Mouse (Mus musculus) megakaryocyte progenitor cell, adult 5-6 weeks (primary cell): ENCODE data around the gene Msantd1. TPM values are rescaled to one million over a fixed set of nuclear protein-coding genes. Genes with fewer than 3 reads are reported as not detected.

Source experiments
- ATAC-seq: replicated peaks from 2 replicates; pipeline ENCODE4 v1.8.0; 2016; ENCODE audit warnings: mild to moderate bottlenecking, moderate TSS enrichment, inconsistent platforms; ENCODE audit not compliant: poor library complexity
- total RNA-seq, 2 experiments: library from RNA; stranded (forward) in 1 of 2; stranded (reverse) in 1 of 2; fragments of 157-497, 149-512 nt in 1 of 2; fragments of 200-1000 nt in 1 of 2; gene quantifications; 2 replicates each; pipeline versions ENCODE4 v1.2.3 to v1.2.4; 2015 to 2017

Msantd1 gene
- total RNA-seq, 2 experiments from 2014 or later: 0.08 to 0.44 TPM

DNA sequence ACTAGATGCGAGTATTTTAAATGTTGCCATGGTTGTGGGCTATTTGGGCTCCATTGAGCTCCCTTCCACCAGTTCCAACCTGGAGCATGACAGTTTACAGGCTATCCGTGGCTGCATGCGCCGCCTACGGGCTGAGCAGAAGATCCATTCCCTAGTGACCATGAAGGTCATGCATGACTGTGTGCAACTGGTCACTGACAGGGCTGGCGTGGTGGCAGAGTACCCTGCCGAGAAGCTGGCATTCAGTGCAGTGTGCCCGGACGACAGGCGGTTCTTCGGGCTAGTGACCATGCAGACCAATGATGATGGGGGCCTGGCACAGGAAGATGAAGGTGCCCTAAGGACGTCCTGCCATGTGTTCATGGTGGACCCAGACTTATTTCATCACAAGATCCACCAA lies 57.7 kb downstream of the Msantd1 start:
- ATAC-seq: no peak

DNA sequence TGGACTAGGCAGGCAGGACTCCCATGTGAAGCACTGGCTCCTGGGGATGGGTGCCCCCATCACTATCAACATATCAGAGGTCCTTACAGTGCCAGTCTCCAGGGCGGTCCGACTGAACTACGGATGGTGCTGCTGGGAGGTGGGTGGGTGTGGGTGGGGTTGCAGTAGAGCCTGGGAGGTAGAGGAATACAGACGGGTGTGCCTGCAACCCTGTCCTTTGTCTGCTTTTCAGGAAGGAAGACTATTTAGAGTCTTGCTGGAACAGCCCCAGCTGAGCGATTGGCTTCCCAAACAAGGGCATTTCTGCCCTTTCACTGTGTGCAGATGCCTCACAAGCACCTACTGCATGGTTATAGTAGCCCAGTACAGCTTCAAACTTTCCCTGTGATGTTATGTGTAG lies 60.6 kb downstream of the Msantd1 start:
- no peak for ATAC-seq

DNA sequence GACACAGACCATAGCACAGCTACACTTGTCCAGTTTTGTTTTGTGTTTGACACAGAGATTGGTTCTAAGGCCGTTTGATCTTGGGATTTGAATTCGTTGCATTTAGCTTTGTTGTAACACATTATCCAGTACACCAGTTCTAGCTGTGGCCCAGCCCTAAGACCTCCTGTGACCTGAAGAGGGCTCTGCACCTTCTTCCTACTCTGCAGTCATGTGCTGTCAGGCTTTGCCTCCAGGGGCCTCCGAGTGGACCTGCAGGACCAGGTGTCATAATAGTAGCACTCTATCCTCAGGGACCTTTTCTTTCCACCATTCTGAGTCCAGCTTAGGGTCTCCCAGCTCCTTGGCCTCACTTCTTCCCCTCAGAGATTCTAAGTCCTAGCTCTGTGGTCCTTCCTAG lies 64.7 kb downstream of the Msantd1 start:
- no peak for ATAC-seq

Other genes with a start within 250 kb of the Msantd1 start
- gene Nop14, start 247.9 kb upstream of the Msantd1 start, total RNA-seq (2015): 31.0 and 32.9 TPM in 2 replicates
- gene Nop14, start 247.9 kb upstream of the Msantd1 start, total RNA-seq (2017): 47.3 and 70.3 TPM in 2 replicates
- 1.1 and 1.2 TPM in 2 replicates for gene Grk4, start 247.6 kb upstream of the Msantd1 start, total RNA-seq (2015)
- 0.41 and 1.1 TPM in 2 replicates for gene Grk4, start 247.6 kb upstream of the Msantd1 start, total RNA-seq (2017)
- gene Htt, start 146.3 kb upstream of the Msantd1 start, total RNA-seq (2015): 19.0 and 27.3 TPM in 2 replicates
- 19.6 and 24.4 TPM in 2 replicates for gene Htt, start 146.3 kb upstream of the Msantd1 start, total RNA-seq (2017)
- 9.7 and 12.2 TPM in 2 replicates for gene Rgs12, start 41.4 kb downstream of the Msantd1 start, total RNA-seq (2015)
- 8.3 and 11.8 TPM in 2 replicates for gene Rgs12, start 41.4 kb downstream of the Msantd1 start, total RNA-seq (2017)
- 0.59 TPM in 1 of 2 replicates, not detected in the other for gene Hgfac, start 133.5 kb downstream of the Msantd1 start, total RNA-seq (2015)
- gene Hgfac, start 133.5 kb downstream of the Msantd1 start, total RNA-seq (2017): 0.24 TPM in 1 of 2 replicates, not detected in the other
- 0.12 TPM in 1 of 2 replicates, not detected in the other for gene Dok7, start 148.8 kb downstream of the Msantd1 start, total RNA-seq (2015)
- not detected in 2 replicates for gene Dok7, start 148.8 kb downstream of the Msantd1 start, total RNA-seq (2017)
- 32.4 and 41.8 TPM in 2 replicates for gene Lrpap1, start 197.8 kb downstream of the Msantd1 start, total RNA-seq (2015)
- gene Lrpap1, start 197.8 kb downstream of the Msantd1 start, total RNA-seq (2017): 66.7 and 69.5 TPM in 2 replicates